Mouse (Mus musculus) embryonic facial prominence, embryonic 13.5 days (tissue): Measurements from ENCODE around the gene Klhl6. TPM values are rescaled to one million over a fixed set of nuclear protein-coding genes. Genes with fewer than 3 reads are reported as not detected.

Experiments
- ATAC-seq: fragments of 200-750 bp; cut with Nextera tagmentation; 2 replicates; pipeline ENCODE4 v1.8.0; 2017; ENCODE audit warnings: low read depth; ENCODE audit not compliant: insufficient number of reproducible peaks, insufficient read depth, low FRiP score, low TSS enrichment
- H3K27ac ChIP-seq: fragments of 300-500 bp; sonication (generic); 2 replicates; pipeline ENCODE4 v1.5.1; 2015; ENCODE audit warnings: moderate library complexity, mild to moderate bottlenecking, inconsistent platforms
- H3K27me3 ChIP-seq: fragments of 300-500 bp; sonication (generic); 2 replicates; pipeline ENCODE4 v1.6.1; 2015; ENCODE audit warnings: mild to moderate bottlenecking, inconsistent platforms
- H3K36me3 ChIP-seq: fragments of 300-500 bp; sonication (generic); 2 replicates; pipeline ENCODE4 v1.6.1; 2015; ENCODE audit warnings: mild to moderate bottlenecking, inconsistent platforms
- H3K4me1 ChIP-seq: fragments of 300-500 bp; sonication (generic); 2 replicates; pipeline ENCODE4 v1.6.1; 2015; ENCODE audit warnings: inconsistent platforms
- H3K4me2 ChIP-seq: fragments of 300-500 bp; sonication (generic); 2 replicates; pipeline ENCODE4 v1.6.1; 2015; ENCODE audit warnings: moderate library complexity, mild to moderate bottlenecking, inconsistent platforms
- H3K4me3 ChIP-seq: fragments of 300-500 bp; sonication (generic); 2 replicates; pipeline ENCODE4 v1.5.1; 2015; ENCODE audit warnings: mild to moderate bottlenecking, inconsistent platforms
- H3K9ac ChIP-seq: fragments of 300-500 bp; sonication (generic); 2 replicates; pipeline ENCODE4 v1.6.1; 2015; ENCODE audit warnings: mild to moderate bottlenecking, inconsistent platforms
- H3K9me3 ChIP-seq: fragments of 300-500 bp; sonication (generic); 2 replicates; pipeline ENCODE4 v1.6.1; 2016; ENCODE audit warnings: inconsistent platforms
- WGBS: fragments of 180-500 bp; shearing (Covaris S2); methylation state at CpG from one replicate; pipeline ENCODE4 v1.1.7; 2015; ENCODE audit warnings: mixed read lengths; 5-methylcytosine and 5-hydroxymethylcytosine counted together
- polyA plus RNA-seq: library from polyadenylated mRNA; unstranded; fragments of >200 nt; fragmentation: Nextera tagmentation; extraction: Ambion mirVana; gene quantifications from 2 replicates; pipeline ENCODE4 v1.2.1, GENCODE M21; 2015

Gene Klhl6
- polyA plus RNA-seq, 1 experiment from 2014 or later: 6.5 TPM

GRCm38 (mm10) chr16:19987589-19987988, 4.8 kb upstream of the Klhl6 start:
- H3K27ac ChIP-seq: no peak overlapping the region
- ATAC-seq: no peak
- WGBS: 72% methylated on average over 2 of the region's 2 CpGs
- no peak overlapping the region for H3K9ac ChIP-seq
- H3K36me3 ChIP-seq: no peaks in the 10 kb centered on the region
- no peaks in the 10 kb centered on the region for H3K27me3 ChIP-seq
- H3K9me3 ChIP-seq: no peaks in the 10 kb centered on the region
- no peak overlapping the region for H3K4me2 ChIP-seq
- H3K4me3 ChIP-seq: no peak overlapping the region
- H3K4me1 ChIP-seq: no peaks in the 10 kb centered on the region

GRCm38 (mm10) chr16:19984884-19985643, 2.2 kb upstream of the Klhl6 start:
- ATAC-seq: no peak
- Histone ChIP-seq H3K9me3 (no peaks in the 10 kb centered on the region), H3K4me1 (no peaks in the 10 kb centered on the region), H3K27ac (no peak overlapping the region), H3K4me3 (no peak overlapping the region), H3K27me3 (no peaks in the 10 kb centered on the region), H3K36me3 (no peaks in the 10 kb centered on the region), H3K9ac (no peak overlapping the region), H3K4me2 (no peak overlapping the region)
- WGBS: 82% methylated on average over 2 of the region's 2 CpGs

- no peaks in the 10 kb centered on the region for H3K36me3 ChIP-seq
- no peak overlapping the region for H3K27ac ChIP-seq
- no peak overlapping the region for H3K4me2 ChIP-seq
- no peaks in the 10 kb centered on the region for H3K27me3 ChIP-seq
- WGBS: 79% methylated on average over 4 of the region's 4 CpGs
- no peaks in the 10 kb centered on the region for H3K9me3 ChIP-seq
- ATAC-seq: no peak
- no peak overlapping the region for H3K4me3 ChIP-seq
- no peak overlapping the region for H3K9ac ChIP-seq
- no peaks in the 10 kb centered on the region for H3K4me1 ChIP-seq
These were observed 722 bp upstream of the Klhl6 start for GRCm38 (mm10) chr16:19983559-19983958.

GRCm38 (mm10) chr16:19981684-19982083, 1.2 kb downstream of the Klhl6 start:
- Histone ChIP-seq H3K36me3 (no peaks in the 10 kb centered on the region), H3K9ac (no peak overlapping the region), H3K9me3 (no peaks in the 10 kb centered on the region), H3K27ac (no peak overlapping the region), H3K4me3 (no peak overlapping the region), H3K27me3 (no peaks in the 10 kb centered on the region), H3K4me1 (no peaks in the 10 kb centered on the region), H3K4me2 (no peak overlapping the region)
- ATAC-seq: no peak
- WGBS: 75% methylated on average over 2 of the region's 2 CpGs

GRCm38 (mm10) chr16:19981006-19981405, 1.8 kb downstream of the Klhl6 start:
- Histone ChIP-seq H3K27ac (no peak overlapping the region), H3K9ac (no peak overlapping the region), H3K27me3 (no peaks in the 10 kb centered on the region), H3K9me3 (no peaks in the 10 kb centered on the region), H3K36me3 (no peaks in the 10 kb centered on the region), H3K4me1 (no peaks in the 10 kb centered on the region), H3K4me3 (no peak overlapping the region), H3K4me2 (no peak overlapping the region)
- ATAC-seq: no peak
- 77% methylated on average over 3 of the region's 3 CpGs for WGBS

- H3K9ac ChIP-seq: no peak overlapping the region
- no peak overlapping the region for H3K4me3 ChIP-seq
- H3K4me2 ChIP-seq: no peak overlapping the region
- no peaks in the 10 kb centered on the region for H3K4me1 ChIP-seq
- 85% methylated on average over 2 of the region's 2 CpGs for WGBS
- no peaks in the 10 kb centered on the region for H3K27me3 ChIP-seq
- H3K27ac ChIP-seq: no peak overlapping the region
- no peak for ATAC-seq
- no peaks in the 10 kb centered on the region for H3K36me3 ChIP-seq
- no peaks in the 10 kb centered on the region for H3K9me3 ChIP-seq
These were observed 3.1 kb downstream of the Klhl6 start for GRCm38 (mm10) chr16:19979755-19980154.

GRCm38 (mm10) chr16:19977282-19977681, 5.6 kb downstream of the Klhl6 start:
- Histone ChIP-seq H3K27ac (no peak overlapping the region), H3K4me3 (no peak overlapping the region), H3K36me3 (no peaks in the 10 kb centered on the region), H3K27me3 (no peaks in the 10 kb centered on the region), H3K9me3 (no peaks in the 10 kb centered on the region), H3K4me2 (no peak overlapping the region), H3K9ac (no peak overlapping the region), H3K4me1 (no peaks in the 10 kb centered on the region)
- WGBS: 63% methylated on average over 5 of the region's 5 CpGs
- ATAC-seq: no peak

- WGBS: 77% methylated on average over 4 of the region's 4 CpGs
- no peaks in the 10 kb centered on the region for H3K9me3 ChIP-seq
- H3K27ac ChIP-seq: no peak overlapping the region
- H3K4me2 ChIP-seq: no peak overlapping the region
- H3K36me3 ChIP-seq: no peaks in the 10 kb centered on the region
- H3K4me1 ChIP-seq: no peaks in the 10 kb centered on the region
- ATAC-seq: no peak
- H3K9ac ChIP-seq: no peak overlapping the region
- no peaks in the 10 kb centered on the region for H3K27me3 ChIP-seq
- no peak overlapping the region for H3K4me3 ChIP-seq
These were observed 6.0 kb downstream of the Klhl6 start for GRCm38 (mm10) chr16:19976825-19977224.

- Histone ChIP-seq H3K9me3 (no peaks in the 10 kb centered on the region), H3K4me3 (no peak overlapping the region), H3K4me1 (no peaks in the 10 kb centered on the region), H3K27ac (no peak overlapping the region), H3K4me2 (no peak overlapping the region), H3K36me3 (no peaks in the 10 kb centered on the region), H3K27me3 (no peaks in the 10 kb centered on the region), H3K9ac (no peak overlapping the region)
- no peak for ATAC-seq
- WGBS: 85% methylated on average over 4 of the region's 4 CpGs
These were observed 7.4 kb downstream of the Klhl6 start for GRCm38 (mm10) chr16:19975432-19975831.

- no peak for ATAC-seq
- no peaks in the 10 kb centered on the region for H3K36me3 ChIP-seq
- no peak overlapping the region for H3K27ac ChIP-seq
- no peaks in the 10 kb centered on the region for H3K27me3 ChIP-seq
- H3K4me1 ChIP-seq: no peaks in the 10 kb centered on the region
- H3K4me3 ChIP-seq: no peak overlapping the region
- H3K4me2 ChIP-seq: no peak overlapping the region
- no peak overlapping the region for H3K9ac ChIP-seq
- H3K9me3 ChIP-seq: no peaks in the 10 kb centered on the region
- WGBS: 92% methylated on average over 1 of the region's 1 CpGs
These were observed 9.4 kb downstream of the Klhl6 start for GRCm38 (mm10) chr16:19973480-19973879.

GRCm38 (mm10) chr16:19972736-19973350, 10.0 kb downstream of the Klhl6 start:
- H3K9ac ChIP-seq: no peak overlapping the region
- no peaks in the 10 kb centered on the region for H3K27me3 ChIP-seq
- H3K4me1 ChIP-seq: no peaks in the 10 kb centered on the region
- no peaks in the 10 kb centered on the region for H3K36me3 ChIP-seq
- ATAC-seq: no peak
- H3K27ac ChIP-seq: no peak overlapping the region
- no peak overlapping the region for H3K4me3 ChIP-seq
- H3K4me2 ChIP-seq: no peak overlapping the region
- no peaks in the 10 kb centered on the region for H3K9me3 ChIP-seq

GRCm38 (mm10) chr16:19969506-19969905, 13.3 kb downstream of the Klhl6 start:
- Histone ChIP-seq H3K4me2 (no peak overlapping the region), H3K9me3 (no peaks in the 10 kb centered on the region), H3K36me3 (no peaks in the 10 kb centered on the region), H3K9ac (no peak overlapping the region), H3K27me3 (no peaks in the 10 kb centered on the region), H3K4me3 (no peak overlapping the region), H3K4me1 (no peaks in the 10 kb centered on the region), H3K27ac (no peak overlapping the region)
- no peak for ATAC-seq
- 87% methylated on average over 5 of the region's 5 CpGs for WGBS
